Mouse (Mus musculus) testis, adult 2 months (tissue): Measurements from ENCODE around the gene Spock1. TPM values are rescaled to one million over a fixed set of nuclear protein-coding genes. Genes with fewer than 3 reads are reported as not detected.

ENCODE experiments used
- H3K27ac ChIP-seq: fragments of 200-500 bp; 2 replicates; pipeline ENCODE4 v1.5.1; 2012; ENCODE audit warnings: low read depth, low read length; ENCODE audit not compliant: control insufficient read depth, insufficient read depth
- H3K27me3 ChIP-seq: fragments of 200-500 bp; 2 replicates; pipeline ENCODE4 v1.6.1; 2012; ENCODE audit warnings: mild to moderate bottlenecking, low read length, moderate library complexity; ENCODE audit not compliant: control insufficient read depth, insufficient read depth
- H3K36me3 ChIP-seq: fragments of 200-500 bp; 2 replicates; pipeline ENCODE4 v1.6.1; 2012; ENCODE audit warnings: mild to moderate bottlenecking, low read length; ENCODE audit not compliant: control insufficient read depth, insufficient read depth
- H3K4me1 ChIP-seq: fragments of 200-500 bp; 2 replicates; pipeline ENCODE4 v1.6.1; 2012; ENCODE audit warnings: low read length; ENCODE audit not compliant: control insufficient read depth, insufficient read depth
- H3K4me3 ChIP-seq: fragments of 200-500 bp; 2 replicates; pipeline ENCODE4 v1.5.1; 2012; ENCODE audit warnings: low read depth, mild to moderate bottlenecking, low read length, moderate library complexity, mixed read lengths; ENCODE audit not compliant: control insufficient read depth
- CTCF ChIP-seq: fragments of 200-500 bp; IDR thresholded peaks from 2 replicates; pipeline ENCODE4 v1.5.1; 2012; ENCODE audit warnings: low read depth, mild to moderate bottlenecking, inconsistent platforms, low read length, moderate library complexity; ENCODE audit not compliant: control insufficient read depth, insufficient read depth, insufficient replicate concordance
- POLR2A ChIP-seq: fragments of 200-500 bp; IDR thresholded peaks from 2 replicates; pipeline ENCODE4 v1.6.1; 2012; ENCODE audit warnings: low read depth, mild to moderate bottlenecking, inconsistent platforms, low read length, moderate library complexity; ENCODE audit not compliant: control insufficient read depth
- polyA plus RNA-seq: library from polyadenylated mRNA; depleted of rRNA; stranded (reverse); fragments of >200 nt; gene quantifications from 2 replicates; pipeline ENCODE4 v1.2.3, GENCODE M21; 2012

Gene Spock1
- polyA plus RNA-seq, 1 experiment, result 0.70 TPM

- Histone ChIP-seq H3K4me1 (no peaks in the 10 kb centered on the region; the same call in 1 of the 2 replicates), H3K4me3 (no peak overlapping the region), H3K27me3 (no peaks in the 10 kb centered on the region), H3K36me3 (no peaks in the 10 kb centered on the region), H3K27ac (no peak overlapping the region)
- TF ChIP-seq CTCF, result no peak
- no peak for TF ChIP-seq POLR2A
Measured at GRCm38 (mm10) chr13:57448906-57449305, 459.2 kb downstream of the Spock1 start.

DNA sequence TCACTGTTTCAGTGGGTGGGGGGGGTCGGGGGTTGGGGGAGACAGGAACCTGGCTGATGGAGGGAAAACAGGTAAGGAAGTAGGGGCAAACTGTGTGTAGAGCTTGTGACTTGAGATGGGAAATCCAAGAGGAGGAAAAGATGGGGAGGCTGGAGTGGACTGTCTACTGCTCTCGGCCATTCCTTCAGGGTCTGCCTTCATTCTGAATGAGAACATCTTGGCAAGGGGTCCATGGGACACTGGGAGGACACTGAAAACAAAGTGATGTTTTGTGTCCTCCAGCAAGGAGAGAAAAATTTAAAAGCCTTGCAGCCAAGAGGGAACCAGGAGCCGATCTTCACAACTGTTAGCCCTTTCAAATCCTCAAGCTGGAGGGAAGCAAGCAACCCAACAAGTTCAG is 463.2 kb downstream of the Spock1 start:
- H3K27ac ChIP-seq, result no peak overlapping the region
- no peak for TF ChIP-seq CTCF
- no peak for TF ChIP-seq POLR2A
- H3K36me3 ChIP-seq, result no peaks in the 10 kb centered on the region
- no peaks in the 10 kb centered on the region for H3K27me3 ChIP-seq
- no peaks in the 10 kb centered on the region; the same call in 1 of the 2 replicates for H3K4me1 ChIP-seq
- no peak overlapping the region for H3K4me3 ChIP-seq

- no peaks in the 10 kb centered on the region for H3K27me3 ChIP-seq
- TF ChIP-seq CTCF (no peak), POLR2A (no peak)
- no peaks in the 10 kb centered on the region for H3K36me3 ChIP-seq
- no peak overlapping the region for H3K4me3 ChIP-seq
- no peak overlapping the region for H3K27ac ChIP-seq
- no peaks in the 10 kb centered on the region for H3K4me1 ChIP-seq
Measured at GRCm38 (mm10) chr13:57440111-57440510, 468.0 kb downstream of the Spock1 start.

DNA sequence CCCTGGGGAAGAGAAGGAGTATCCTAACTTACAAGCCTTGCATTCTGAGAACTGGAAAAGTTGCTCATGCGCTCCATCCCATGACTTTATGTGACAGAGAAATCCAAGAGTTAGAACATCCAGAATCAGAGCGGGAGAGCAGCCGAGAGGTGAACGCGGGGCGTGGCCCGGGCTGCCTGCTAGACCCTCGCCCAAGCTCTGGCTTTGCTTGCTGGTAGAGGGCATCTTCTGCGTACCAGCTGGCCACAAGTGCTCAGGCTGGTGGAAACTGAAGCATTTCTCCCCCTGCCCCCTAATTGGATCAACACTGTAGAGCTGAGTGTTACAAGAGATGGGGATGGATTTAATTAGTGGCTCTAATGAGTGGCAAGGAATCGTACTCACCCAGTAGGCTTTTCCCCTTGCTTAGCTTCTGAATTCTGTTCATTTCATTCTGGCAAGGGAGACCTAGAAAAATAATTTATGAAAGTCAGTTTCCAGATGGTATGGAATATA is 472.4 kb downstream of the Spock1 start:
- Histone ChIP-seq H3K36me3 (no peaks in the 10 kb centered on the region), H3K27ac (no peak overlapping the region), H3K4me1 (no peaks in the 10 kb centered on the region), H3K4me3 (no peak overlapping the region), H3K27me3 (no peaks in the 10 kb centered on the region)
- TF ChIP-seq CTCF (no peak), POLR2A (no peak)

DNA sequence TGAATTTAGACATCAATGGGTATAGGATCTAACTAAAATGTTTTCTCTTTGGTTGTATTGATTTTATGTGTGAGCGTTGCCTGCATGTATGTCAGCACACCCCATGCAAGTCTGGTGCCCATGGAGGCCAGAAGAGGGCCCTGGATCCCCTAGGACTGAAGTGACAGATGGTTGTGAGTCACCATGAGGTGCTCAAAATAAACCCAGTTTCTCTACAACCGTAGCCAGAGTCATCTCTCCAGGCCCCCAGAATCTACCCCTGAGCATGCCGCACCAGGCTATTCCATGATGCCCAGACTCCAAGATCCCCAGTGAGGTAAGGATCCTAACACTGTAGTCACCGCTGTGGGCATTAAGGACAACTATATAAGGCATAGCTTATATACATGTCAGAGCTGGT is 474.3 kb downstream of the Spock1 start:
- TF ChIP-seq POLR2A (no peak), CTCF (no peak)
- H3K4me1 ChIP-seq, result no peaks in the 10 kb centered on the region
- no peaks in the 10 kb centered on the region for H3K27me3 ChIP-seq
- H3K36me3 ChIP-seq, result no peaks in the 10 kb centered on the region
- H3K4me3 ChIP-seq, result no peak overlapping the region
- no peak overlapping the region for H3K27ac ChIP-seq

GRCm38 (mm10) chr13:57431815-57432214 is 476.3 kb downstream of the Spock1 start:
- H3K36me3 ChIP-seq, result no peaks in the 10 kb centered on the region
- no peak overlapping the region for H3K27ac ChIP-seq
- H3K27me3 ChIP-seq, result no peaks in the 10 kb centered on the region
- H3K4me3 ChIP-seq, result no peak overlapping the region
- TF ChIP-seq CTCF (peak; percentile 64; the same call in 1 of the 2 replicates), POLR2A (no peak)
- no peaks in the 10 kb centered on the region for H3K4me1 ChIP-seq

GRCm38 (mm10) chr13:57428840-57429239 is 479.3 kb downstream of the Spock1 start:
- TF ChIP-seq POLR2A (no peak), CTCF (no peak)
- no peaks in the 10 kb centered on the region for H3K27me3 ChIP-seq
- no peaks in the 10 kb centered on the region for H3K4me1 ChIP-seq
- H3K36me3 ChIP-seq, result no peaks in the 10 kb centered on the region
- H3K4me3 ChIP-seq, result no peak overlapping the region
- no peak overlapping the region for H3K27ac ChIP-seq

- Histone ChIP-seq H3K36me3 (no peaks in the 10 kb centered on the region), H3K4me3 (no peak overlapping the region), H3K27ac (no peak overlapping the region), H3K27me3 (no peaks in the 10 kb centered on the region), H3K4me1 (no peaks in the 10 kb centered on the region)
- no peak for TF ChIP-seq POLR2A
- no peak for TF ChIP-seq CTCF
Measured at GRCm38 (mm10) chr13:57418781-57419180, 489.4 kb downstream of the Spock1 start.
